6 mouse cellular contexts compared by ENCODE assay signal in the genomic region with DNA sequence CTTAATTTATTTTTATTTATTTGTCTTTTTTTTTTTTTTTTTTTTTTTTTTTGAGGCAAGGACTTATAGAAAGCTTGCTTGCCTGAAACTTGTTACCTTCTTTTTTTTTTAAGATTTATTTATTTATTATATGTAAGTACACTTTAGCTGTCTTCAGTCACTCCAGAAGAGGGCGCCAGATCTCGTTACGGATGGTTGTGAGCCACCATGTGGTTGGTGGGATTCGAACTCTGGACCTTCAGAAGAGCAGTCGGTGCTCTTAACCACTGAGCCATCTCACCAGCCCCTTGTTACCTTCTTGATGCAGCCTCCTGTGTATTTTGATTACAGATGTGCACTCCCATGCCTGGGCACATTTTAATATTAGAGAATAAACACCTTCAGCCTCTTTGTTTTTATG. TPM values are rescaled to one million over a fixed set of nuclear protein-coding genes. Genes with fewer than 3 reads are reported as not detected.
A peak's percentile ranks its signal among the peaks of the same experiment; 100 is the strongest.
DNase-seq lines count a peak whose midpoint lies in the region; ATAC-seq and TF ChIP-seq lines count a peak whose summit lies in the region.
"Not testable (repeated sequence)": the region's sequence is repeated elsewhere in the genome, so short reads cannot be mapped to it uniquely, and the experiment has no call there.

No protein-coding gene starts in this region.

- in situ Hi-C loops in Patski (cut with MboI; ENCODE audit: low pct_unique_long_range_greater_than_20kb) = loop anchor here (25.0 kb wide), 1 partner anchor 1636 kb away; no protein-coding TSS in a partner anchor

- not testable (repeated sequence) for H3K9ac ChIP-seq in intestine, postnatal 0 days (ENCODE audit: low read depth, low read length); lung, embryonic 14.5 days; stomach, postnatal 0 days (ENCODE audit: low read length)

- TF ChIP-seq CTCF in Patski (IDR thresholded peaks at IDR 0.05) = peak; percentile 56
- TF ChIP-seq CTCF in intestine, postnatal 0 days (IDR thresholded peaks at IDR 0.05; ENCODE audit: low read depth) = peak; percentile 29; the same call in 1 of the 2 replicates
- TF ChIP-seq CTCF in left cerebral cortex, adult 2 months (IDR thresholded peaks at IDR 0.05) = peak; percentile 3
- TF ChIP-seq CTCF in lung, embryonic 14.5 days (IDR thresholded peaks at IDR 0.05; ENCODE audit: low read depth) = peak; percentile 10; the same call in 1 of the 2 replicates
- peak; percentile 33; the same call in 1 of the 2 replicates for TF ChIP-seq CTCF in stomach, postnatal 0 days (IDR thresholded peaks at IDR 0.05; ENCODE audit: low read depth)

- H3K4me1 ChIP-seq in intestine, postnatal 0 days (replicated peaks; ENCODE audit: control insufficient read depth, insufficient read depth, low read length); lung, embryonic 14.5 days (ENCODE audit: insufficient read depth); stomach, postnatal 0 days (replicated peaks; ENCODE audit: control insufficient read depth, insufficient read depth): not testable (repeated sequence)

- intact Hi-C loops in left cerebral cortex, adult 2 months (cut with DNase I) = not testable (repeated sequence)

- H3K4me3 ChIP-seq in intestine, postnatal 0 days (ENCODE audit: low read depth, low read length); left cerebral cortex, adult 2 months; lung, embryonic 14.5 days (ENCODE audit: low read depth, low read length); stomach, postnatal 0 days (ENCODE audit: low read depth, low read length): not testable (repeated sequence)

- POLR2A ChIA-PET in Patski (lab: Charles Lee) = interaction anchor here (0.8 to 1.2 kb wide), 2 partner anchors 10 to 12 kb away, joined by 3 read pairs; no protein-coding TSS in a partner anchor

- H3K4me2 ChIP-seq in intestine, postnatal 0 days (replicated peaks; ENCODE audit: low read depth); lung, embryonic 14.5 days; stomach, postnatal 0 days (replicated peaks; ENCODE audit: low read depth): not testable (repeated sequence)

- 95% methylated on average over 5 of the region's 5 CpGs for WGBS in intestine, postnatal 0 days
- WGBS in lung, embryonic 14.5 days = 83% methylated on average over 5 of the region's 5 CpGs
- 92% methylated on average over 5 of the region's 5 CpGs for WGBS in stomach, postnatal 0 days

- DNase-seq in Patski (ENCODE audit: low read depth, low spot score); left cerebral cortex, adult 2 months (ENCODE audit: extremely low spot score in 1 of 2, low spot score in 2 of 2); lung, embryonic 14.5 days; stomach, postnatal 0 days (ENCODE audit: low spot score): not testable (repeated sequence)
- peak; percentile 57 for DNase-seq in heart, adult 11 months

- H3K27ac ChIP-seq in intestine, postnatal 0 days (ENCODE audit: low read depth, low read length); left cerebral cortex, adult 2 months; lung, embryonic 14.5 days (ENCODE audit: low read depth); stomach, postnatal 0 days (replicated peaks): not testable (repeated sequence)

- peaks cover 81% of the 10 kb centered on the region for H3K36me3 ChIP-seq in intestine, postnatal 0 days (ENCODE audit: control insufficient read depth, insufficient read depth)
- H3K36me3 ChIP-seq in lung, embryonic 14.5 days (ENCODE audit: insufficient read depth) = peaks cover 82% of the 10 kb centered on the region
- H3K36me3 ChIP-seq in stomach, postnatal 0 days (ENCODE audit: control insufficient read depth, insufficient read depth, low read length) = peaks cover 20% of the 10 kb centered on the region

- CTCF ChIA-PET in Patski (lab: Charles Lee) = interaction anchor here (0.9 to 1.3 kb wide), 4 partner anchors 9 to 128 kb away, joined by 3 to 5 read pairs (median 4); no protein-coding TSS in a partner anchor

- not testable (repeated sequence) for H3K27me3 ChIP-seq in Patski; intestine, postnatal 0 days (replicated peaks; ENCODE audit: control insufficient read depth, insufficient read depth, low read length); lung, embryonic 14.5 days (ENCODE audit: insufficient read depth, low read length); stomach, postnatal 0 days (ENCODE audit: control insufficient read depth, insufficient read depth, low read length)

- H3K9me3 ChIP-seq in intestine, postnatal 0 days (ENCODE audit: control insufficient read depth); lung, embryonic 14.5 days (ENCODE audit: low read depth, low read length); stomach, postnatal 0 days (ENCODE audit: control insufficient read depth, low read length): not testable (repeated sequence)

- not testable (repeated sequence) for ATAC-seq in Patski; intestine, postnatal 0 days; lung, embryonic 14.5 days (ENCODE audit: insufficient read depth); stomach, postnatal 0 days (ENCODE audit: low FRiP score, low TSS enrichment)

- not testable (repeated sequence) for TF ChIP-seq EP300 in stomach, postnatal 0 days (optimal IDR thresholded peaks at IDR 0.05)

RNA-seq across cellular contexts. Expression of a gene that starts 46.5 kb away (rescaled TPM):
- 32.6 TPM for polyA plus RNA-seq in Patski (2021)
- 14.1 and 16.1 TPM in 2 replicates for polyA plus RNA-seq in intestine, postnatal 0 days (2015; fragmentation: Nextera tagmentation; extraction: Ambion mirVana)
- total RNA-seq in left cerebral cortex, adult 2 months (2021) = 10 to 100 TPM; 25.0 to 28.5 TPM
- 40.7 and 42.2 TPM in 2 replicates for polyA plus RNA-seq in lung, embryonic 14.5 days (2014; fragmentation: Nextera tagmentation; extraction: Ambion mirVana)
- 13.0 and 13.4 TPM in 2 replicates for polyA plus RNA-seq in stomach, postnatal 0 days (2015; fragmentation: Nextera tagmentation; extraction: Ambion mirVana)

Comparison
In these comparisons a context has a peak if more than half of its experiments do, and no peak if none do; other contexts are left out.
1. CTCF ChIP-seq: peak in every context shown above with its lines; median percentile 56 in Patski; 33 in stomach, postnatal 0 days; 29 in intestine, postnatal 0 days; 10 in lung, embryonic 14.5 days; 3 in left cerebral cortex, adult 2 months.